Mouse (Mus musculus): ENCODE data around the gene Cdc42se1.

Cdc42se1 gene

DNA sequence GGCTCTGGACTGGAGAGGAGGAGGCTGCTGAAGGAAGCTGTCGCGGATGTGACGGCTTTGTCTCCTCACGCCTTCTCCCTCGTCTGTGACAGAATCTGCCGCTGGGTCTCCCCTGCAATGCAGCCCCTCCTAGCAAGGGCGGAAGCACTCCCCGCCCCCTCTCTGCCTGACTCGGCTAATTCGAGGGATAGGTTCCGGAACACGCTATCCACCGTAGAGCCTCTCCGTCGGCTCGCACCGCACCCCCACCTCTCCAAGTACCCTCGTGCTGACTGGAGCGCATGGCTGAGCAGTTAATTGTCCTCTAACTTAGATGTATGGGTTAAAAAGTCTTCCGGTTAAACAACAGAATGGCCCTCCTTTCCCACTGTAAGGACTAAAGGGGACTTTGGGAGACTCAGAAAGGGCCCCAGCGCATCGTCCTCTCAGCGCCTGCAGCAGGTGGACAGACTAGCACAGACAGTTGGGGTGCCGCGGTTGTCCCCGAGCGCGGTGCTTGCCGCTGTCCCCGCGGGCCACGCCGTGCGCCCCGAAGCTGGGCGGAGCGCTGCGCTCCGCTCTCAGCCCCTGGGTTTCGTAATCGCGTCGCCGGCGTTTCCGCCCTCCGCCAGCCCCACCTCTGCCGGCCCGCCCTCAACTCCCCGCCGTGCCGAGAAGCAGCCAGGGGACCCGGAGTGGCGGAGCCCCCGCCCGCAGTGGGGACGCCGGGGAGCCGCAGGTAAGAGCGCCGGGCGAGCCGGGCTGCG is at the start of gene Cdc42se1:
Gene Cdc42se1 (plus strand): TSS at position 585 of the 746 bp plus-strand sequence.
- in situ Hi-C loops (cut with MboI, MseI), result no loop called here

DNA sequence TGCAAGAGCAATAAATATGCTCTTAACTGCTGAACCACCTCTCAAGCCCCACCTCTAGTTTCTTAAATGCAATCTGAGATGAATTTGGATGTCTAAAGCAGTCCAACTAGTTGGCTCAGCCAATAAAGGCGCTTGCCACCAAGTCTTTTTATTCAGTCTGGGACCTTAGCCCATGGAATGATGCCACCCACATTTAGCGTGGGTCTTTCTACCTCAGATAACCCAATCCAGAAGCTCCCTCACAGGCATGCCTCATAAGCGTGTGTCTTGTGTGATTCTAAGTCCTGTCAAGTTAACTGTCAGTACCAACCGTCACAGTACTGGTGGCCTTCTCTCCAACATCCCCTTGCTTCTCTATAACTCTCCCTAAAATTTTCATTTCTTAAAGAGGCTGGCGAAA is 49.6 kb upstream of the Cdc42se1 start:
- in situ Hi-C loops (cut with MboI, MseI), result loop anchor here in 1 of 2 experiments (10.0 kb wide), 1 partner anchor 584 kb away; no protein-coding TSS in a partner anchor

DNA sequence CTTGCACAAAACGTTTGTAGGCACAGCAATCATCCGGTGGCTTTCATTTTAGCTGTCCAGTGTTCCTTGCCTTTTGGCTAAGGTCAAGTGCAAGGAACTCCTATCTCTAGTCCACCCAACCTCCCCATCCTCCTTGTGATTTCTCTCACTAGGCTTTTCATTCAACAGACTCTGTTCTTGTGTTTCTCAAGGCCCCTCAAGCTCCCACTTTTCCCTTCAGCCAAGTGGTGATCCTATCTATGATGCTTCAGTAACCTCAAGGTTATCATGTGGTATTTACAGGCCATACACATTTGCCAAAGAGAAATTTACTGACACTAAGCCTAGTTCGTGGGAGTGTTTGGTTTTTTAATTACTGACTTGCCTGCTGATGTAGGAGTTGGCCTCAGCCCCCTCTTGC is 48.6 kb upstream of the Cdc42se1 start:
- in situ Hi-C loops (cut with MboI, MseI), result loop anchor here in 1 of 2 experiments (10.0 kb wide), 1 partner anchor 585 kb away; no protein-coding TSS in a partner anchor

GRCm38 (mm10) chr3:95181841-95182240 is 46.7 kb upstream of the Cdc42se1 start:
- in situ Hi-C loops (cut with MboI, MseI), result no loop called here

GRCm38 (mm10) chr3:95184796-95185577 is 43.5 kb upstream of the Cdc42se1 start:
- in situ Hi-C loops (cut with MboI, MseI), result no loop called here

- in situ Hi-C loops (cut with MboI, MseI), result no loop called here
These were observed 42.4 kb upstream of the Cdc42se1 start for GRCm38 (mm10) chr3:95186100-95186499.

DNA sequence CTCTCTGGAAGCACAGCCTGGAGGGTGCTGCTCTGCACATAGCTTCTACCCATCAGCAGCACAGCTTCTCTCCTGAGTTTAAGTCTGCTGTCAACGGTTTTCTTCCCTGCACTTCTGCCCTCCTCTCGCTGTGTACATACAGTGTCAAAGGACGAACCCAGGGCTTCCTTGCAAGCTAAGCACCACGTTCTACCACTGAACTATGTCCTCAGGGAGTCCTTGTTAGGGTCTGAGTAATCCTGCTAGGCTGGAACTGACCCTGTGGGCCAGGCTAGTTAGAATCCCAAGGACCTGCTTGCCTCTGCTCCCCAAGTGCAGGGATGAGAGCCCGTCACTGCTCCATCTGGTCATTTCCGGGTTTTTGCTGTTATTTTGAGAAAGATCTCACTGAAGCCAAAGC is 41.6 kb upstream of the Cdc42se1 start:
- in situ Hi-C loops (cut with MboI, MseI), result no loop called here

DNA sequence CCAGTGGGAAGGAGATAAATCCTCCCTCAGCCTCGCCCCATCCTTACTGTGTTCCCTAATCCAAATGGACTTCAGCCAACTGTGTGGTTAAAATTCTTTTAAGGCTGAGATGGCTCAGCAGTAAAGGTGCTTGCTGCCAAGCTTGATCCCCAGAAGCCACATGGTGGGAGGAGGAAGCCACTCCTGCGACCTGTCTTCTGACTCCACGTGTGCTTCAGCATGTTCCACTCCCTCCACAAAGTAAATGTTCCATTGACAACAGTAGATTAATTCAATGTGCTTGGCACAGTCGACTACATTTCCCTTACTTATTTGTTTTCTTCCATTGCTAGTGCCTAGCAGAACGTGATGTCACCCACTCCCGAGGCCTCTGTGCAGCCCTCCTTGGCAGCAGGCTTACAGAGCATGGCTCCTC is 33.8 kb upstream of the Cdc42se1 start:
- in situ Hi-C loops (cut with MboI, MseI), result no loop called here

DNA sequence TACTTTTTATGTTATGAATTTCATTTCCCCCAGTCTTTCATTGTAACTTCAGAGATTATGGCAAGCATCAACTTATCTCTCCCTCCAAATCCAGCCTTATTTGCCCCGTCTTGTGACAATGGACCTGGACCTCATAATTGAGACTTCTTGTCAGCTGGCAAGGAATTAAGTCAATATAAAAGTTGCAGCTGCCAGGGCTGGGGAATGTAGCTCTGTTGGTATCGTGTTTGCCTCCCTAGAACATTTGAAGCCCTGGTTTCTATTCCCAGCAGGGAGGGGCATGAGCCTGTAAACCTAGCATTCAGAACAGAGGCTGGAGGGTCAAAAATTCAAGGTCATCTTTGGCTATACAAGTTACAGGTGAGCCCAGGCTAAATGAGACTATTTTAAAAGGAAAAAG is 32.8 kb upstream of the Cdc42se1 start:
- in situ Hi-C loops (cut with MboI, MseI), result no loop called here

DNA sequence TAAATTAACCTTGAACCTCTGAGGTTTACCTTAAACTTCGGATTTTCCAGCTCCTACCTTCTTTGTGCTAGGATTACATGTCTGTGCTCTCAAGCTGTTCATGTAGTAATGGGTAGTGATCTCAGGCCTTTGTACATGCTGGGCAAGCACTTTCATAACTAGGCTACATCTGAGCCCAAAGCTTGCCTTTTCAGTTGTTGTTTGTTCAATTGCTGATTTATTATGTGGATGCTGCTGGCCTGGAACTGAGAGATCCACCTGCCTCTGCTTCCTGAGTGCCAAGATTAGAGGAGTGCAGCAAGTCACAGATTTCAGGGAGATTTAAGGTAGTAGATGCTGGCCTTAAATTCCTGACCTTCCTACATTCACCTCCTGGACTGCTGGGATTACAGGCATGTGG is 29.4 kb upstream of the Cdc42se1 start:
- in situ Hi-C loops (cut with MboI, MseI), result no loop called here

DNA sequence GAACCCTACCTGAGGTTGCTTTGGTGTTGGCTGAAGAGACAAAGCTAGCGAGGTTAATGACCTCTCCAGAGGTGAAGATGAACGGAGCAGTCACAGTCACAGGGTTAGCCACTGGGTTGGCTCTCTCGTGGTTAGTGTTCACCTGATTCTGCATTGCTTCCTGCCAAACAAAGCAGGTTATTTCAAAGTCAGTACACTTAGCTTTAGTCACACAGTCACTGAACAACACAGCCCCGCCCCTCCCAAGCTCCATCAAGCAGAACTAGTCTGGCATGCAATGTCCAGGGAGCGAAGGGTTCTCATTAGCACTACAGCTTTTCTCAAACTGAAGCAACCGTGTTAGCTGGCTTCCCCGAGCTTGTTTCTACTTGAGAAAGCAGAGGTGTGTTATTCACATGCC is 28.4 kb upstream of the Cdc42se1 start:
- in situ Hi-C loops (cut with MboI, MseI), result no loop called here

DNA sequence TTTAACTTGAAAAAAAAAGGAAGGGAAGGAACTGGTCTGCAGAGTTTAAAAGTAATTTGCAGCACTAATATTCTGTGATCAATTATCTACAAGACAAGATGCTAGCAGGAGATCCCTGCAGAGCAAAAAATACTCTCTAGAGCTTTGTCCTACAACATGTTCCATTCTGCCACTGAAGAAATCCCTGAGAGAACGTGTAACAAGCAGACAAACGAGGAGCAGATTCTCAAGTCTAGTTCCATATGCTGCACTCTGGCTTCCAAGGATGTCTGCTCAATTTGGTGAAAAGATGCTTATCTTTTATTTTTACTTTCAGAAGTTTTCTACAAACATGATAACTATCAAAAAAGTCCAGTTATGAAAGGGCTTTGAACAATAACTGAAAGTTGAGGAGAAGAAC is 28.0 kb upstream of the Cdc42se1 start:
- in situ Hi-C loops (cut with MboI, MseI), result no loop called here

DNA sequence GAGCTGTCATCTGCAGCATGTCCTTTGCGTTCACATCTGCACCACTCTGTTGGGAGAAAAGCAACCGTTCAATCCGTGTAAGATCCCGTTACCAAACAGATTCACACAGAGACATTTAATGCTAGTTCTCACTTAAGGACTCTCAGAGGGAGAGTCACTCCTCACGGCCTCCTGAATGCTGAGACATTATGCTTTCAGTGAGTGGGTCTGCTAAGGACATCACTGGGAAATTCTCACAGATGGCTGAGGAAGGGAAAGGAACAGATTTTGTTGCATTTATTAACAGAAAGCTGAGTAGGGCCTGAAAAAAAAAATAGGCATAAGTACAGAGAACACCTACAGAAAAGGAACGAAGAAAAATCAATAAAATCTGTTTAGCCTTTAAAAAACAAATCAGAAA is 24.7 kb upstream of the Cdc42se1 start:
- in situ Hi-C loops (cut with MboI, MseI), result no loop called here

DNA sequence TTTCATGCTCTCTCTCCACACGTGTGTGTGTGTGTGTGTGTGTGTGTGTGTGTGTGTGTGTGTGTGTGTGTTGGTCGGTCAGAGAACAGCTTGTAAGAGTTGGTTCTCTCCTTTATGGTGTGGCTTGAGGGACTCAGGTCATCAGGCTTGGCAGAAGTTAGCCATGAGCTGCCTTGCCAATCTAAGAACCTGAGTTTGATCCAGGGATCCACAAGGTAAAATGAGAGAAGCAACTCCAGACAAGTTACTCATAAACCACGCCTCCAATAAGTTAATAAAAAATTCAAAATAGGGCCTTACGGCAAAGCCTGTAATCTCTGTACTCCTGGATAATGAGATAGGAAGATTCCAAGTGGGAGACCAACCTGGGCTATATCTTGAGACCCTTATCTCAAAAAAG is 20.2 kb upstream of the Cdc42se1 start:
- in situ Hi-C loops (cut with MboI, MseI), result loop anchor here in 1 of 2 experiments (5.0 kb wide), 1 partner anchor 49 kb away; no protein-coding TSS in a partner anchor

- in situ Hi-C loops (cut with MboI, MseI), result loop anchor here in 1 of 2 experiments (5.0 kb wide), 1 partner anchor 68 kb away; the partner anchor contains the start of gene Tnfaip8l2
These were observed 17.9 kb upstream of the Cdc42se1 start for GRCm38 (mm10) chr3:95210585-95210984.

GRCm38 (mm10) chr3:95212889-95213608 is 15.5 kb upstream of the Cdc42se1 start:
- in situ Hi-C loops (cut with MboI, MseI), result loop anchor here in 1 of 2 experiments (5.0 kb wide), 1 partner anchor 71 kb away; the partner anchor contains the start of gene Tnfaip8l2

- in situ Hi-C loops (cut with MboI, MseI), result loop anchor here in 1 of 2 experiments (5.0 kb wide), 1 partner anchor 71 kb away; the partner anchor contains the start of gene Tnfaip8l2
These were observed 14.9 kb upstream of the Cdc42se1 start for GRCm38 (mm10) chr3:95213609-95213975.

DNA sequence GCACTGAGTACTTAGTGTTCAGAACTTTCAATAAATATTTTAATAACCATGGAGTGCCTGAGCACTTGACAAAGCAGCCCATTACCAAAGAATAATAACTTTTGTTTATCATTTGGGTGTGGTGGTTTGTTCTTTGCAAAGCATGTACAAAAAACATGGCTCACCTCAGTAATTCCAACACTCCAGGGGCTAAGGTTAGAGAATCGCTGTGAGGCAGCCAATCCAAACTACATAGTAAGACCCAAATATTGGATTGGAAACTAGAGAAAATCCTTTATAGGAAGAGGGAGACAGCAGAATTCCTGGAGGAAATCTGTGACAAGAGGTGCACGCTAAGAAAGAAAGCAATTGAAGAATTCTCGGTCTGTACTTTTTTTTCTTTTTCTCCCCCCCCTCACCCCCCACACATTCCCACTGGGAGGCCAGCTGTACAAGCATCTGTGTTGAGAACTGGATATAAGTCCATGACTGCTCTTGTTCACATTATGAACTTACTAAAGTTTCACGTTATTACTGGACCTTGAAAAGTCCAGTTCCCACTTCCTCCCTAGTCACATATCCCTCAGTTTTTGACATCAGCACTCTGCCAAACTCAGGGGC is 11.8 kb upstream of the Cdc42se1 start:
- in situ Hi-C loops (cut with MboI, MseI), result no loop called here

GRCm38 (mm10) chr3:95217255-95218134 is 11.0 kb upstream of the Cdc42se1 start, which contains the start of gene Gabpb2:
Gabpb2 (minus strand) TSS chr3:95217916.
- in situ Hi-C loops (cut with MboI, MseI), result no loop called here

GRCm38 (mm10) chr3:95218466-95219137 is 9.9 kb upstream of the Cdc42se1 start:
- in situ Hi-C loops (cut with MboI, MseI), result no loop called here

Measured in T-helper 17 cell (primary cell).